Mouse (Mus musculus) CH12.LX (cell line): ENCODE data around the gene C2cd4b. TPM values are rescaled to one million over a fixed set of nuclear protein-coding genes. Genes with fewer than 3 reads are reported as not detected.

Experiments
- DNase-seq: peaks from one replicate; pipeline ENCODE4 v3.0.0-alpha.2; 2013; ENCODE audit errors: extremely low read depth
- H3K27ac ChIP-seq: 2 replicates; pipeline ENCODE4 v1.5.1; 2012; ENCODE audit warnings: low read depth, mild to moderate bottlenecking, control low read depth, moderate library complexity; ENCODE audit not compliant: insufficient read depth
- H3K27me3 ChIP-seq: replicated peaks from 2 replicates; pipeline ENCODE3; 2012; ENCODE audit warnings: inconsistent platforms
- H3K36me3 ChIP-seq, 2 experiments: replicated peaks in 1 of 2; 2 replicates each; pipeline versions ENCODE3 to v1.6.1; 2012; ENCODE audit warnings: inconsistent platforms in 1 of 2, low read length in 1 of 2, mild to moderate bottlenecking in 1 of 2, mixed read lengths in 1 of 2, moderate library complexity in 1 of 2; ENCODE audit not compliant: control insufficient read depth in 1 of 2, insufficient read depth in 1 of 2
- H3K4me1 ChIP-seq, 2 experiments: 2 replicates each; pipeline ENCODE4 v1.6.1; 2012; ENCODE audit warnings: inconsistent platforms in 1 of 2, moderate library complexity in 1 of 2; ENCODE audit not compliant: insufficient read depth in 2 of 2, control insufficient read depth in 1 of 2
- H3K4me2 ChIP-seq: 2 replicates; pipeline ENCODE4 v1.6.1; 2012; ENCODE audit warnings: low read depth, mild to moderate bottlenecking, control low read depth; ENCODE audit not compliant: poor library complexity, insufficient read depth, severe bottlenecking
- H3K4me3 ChIP-seq, 3 experiments: fragments of 150-350 bp in 1 of 3; sonication (generic) in 1 of 3; replicated peaks in 1 of 3; 2 replicates each; pipeline versions ENCODE3 to v1.5.1; 2011 to 2012; ENCODE audit warnings: low read depth in 2 of 3, low read length in 2 of 3, mild to moderate bottlenecking in 2 of 3, moderate library complexity in 2 of 3, control low read depth in 1 of 3, improper control_type of control experiment in 1 of 3, inconsistent platforms in 1 of 3, mixed read lengths in 1 of 3; ENCODE audit not compliant: poor library complexity in 1 of 3
- H3K79me2 ChIP-seq: replicated peaks from 2 replicates; pipeline ENCODE4 v1.6.1; 2012; ENCODE audit warnings: mild to moderate bottlenecking, moderate library complexity; ENCODE audit not compliant: control insufficient read depth, poor library complexity, insufficient read depth, severe bottlenecking; ENCODE audit errors: extremely low read depth
- H3K9ac ChIP-seq: 2 replicates; pipeline ENCODE4 v1.6.1; 2012; ENCODE audit warnings: low read depth, mild to moderate bottlenecking, control low read depth, moderate library complexity; ENCODE audit not compliant: insufficient read depth
- H3K9me3 ChIP-seq: replicated peaks from 2 replicates; pipeline ENCODE3; 2012; ENCODE audit warnings: low read length, inconsistent platforms, mixed read lengths
- BHLHE40 ChIP-seq: IDR thresholded peaks from 2 replicates; pipeline ENCODE4 v1.6.1; 2011; ENCODE audit warnings: mild to moderate bottlenecking, low read depth, low read length, improper control_type of control experiment
- E2F4 ChIP-seq: IDR thresholded peaks from 2 replicates; pipeline ENCODE4 v1.6.1; 2011; ENCODE audit warnings: low read depth, low read length, improper control_type of control experiment; ENCODE audit not compliant: insufficient replicate concordance
- EP300 ChIP-seq: IDR thresholded peaks from 2 replicates; pipeline ENCODE4 v1.6.1; 2011; ENCODE audit warnings: low read length, improper control_type of control experiment
- GABPA ChIP-seq: IDR thresholded peaks from 2 replicates; pipeline ENCODE4 v1.6.1; 2012; ENCODE audit warnings: low read depth, low read length, improper control_type of control experiment, inconsistent platforms; ENCODE audit not compliant: insufficient replicate concordance
- IRF4 ChIP-seq: IDR thresholded peaks from 2 replicates; pipeline ENCODE4 v1.6.1; 2014; ENCODE audit warnings: low read depth, mild to moderate bottlenecking, inconsistent platforms, low read length, improper control_type of control experiment
- JUND ChIP-seq: conservative IDR thresholded peaks from 2 replicates; pipeline ENCODE4 v1.6.1; 2011; ENCODE audit warnings: low read depth, low read length, improper control_type of control experiment
- MAFK ChIP-seq: IDR thresholded peaks from 2 replicates; pipeline ENCODE4 v1.6.1; 2011; ENCODE audit warnings: low read length, improper control_type of control experiment; ENCODE audit not compliant: insufficient replicate concordance
- MAZ ChIP-seq: IDR thresholded peaks from 2 replicates; pipeline ENCODE4 v1.6.1; 2012; ENCODE audit warnings: low read depth, mild to moderate bottlenecking, inconsistent platforms, low read length, improper control_type of control experiment, moderate library complexity
- MXI1 ChIP-seq: IDR thresholded peaks from 2 replicates; pipeline ENCODE4 v1.6.1; 2011; ENCODE audit warnings: mild to moderate bottlenecking, low read depth, low read length, improper control_type of control experiment
- MYC ChIP-seq: IDR thresholded peaks from 2 replicates; pipeline ENCODE4 v1.6.1; 2011; ENCODE audit warnings: low read depth, mild to moderate bottlenecking, improper control_type of control experiment, low read length
- NELFE ChIP-seq: IDR thresholded peaks from 2 replicates; pipeline ENCODE4 v1.6.1; 2011; ENCODE audit warnings: low read depth, low read length, improper control_type of control experiment
- NRF1 ChIP-seq: IDR thresholded peaks from 2 replicates; pipeline ENCODE4 v1.6.1; 2014; ENCODE audit warnings: low read depth, mild to moderate bottlenecking, inconsistent platforms, low read length, improper control_type of control experiment, moderate library complexity
- PAX5 ChIP-seq: IDR thresholded peaks from 2 replicates; pipeline ENCODE4 v1.6.1; 2012; ENCODE audit warnings: low read length, inconsistent platforms, mixed read lengths
- POLR2A ChIP-seq: IDR thresholded peaks from 2 replicates; pipeline ENCODE4 v1.6.1; 2011; ENCODE audit warnings: low read depth, mild to moderate bottlenecking, improper control_type of control experiment, low read length
- POLR2AphosphoS2 ChIP-seq: IDR thresholded peaks from 2 replicates; pipeline ENCODE4 v1.6.1; 2011; ENCODE audit warnings: low read depth, low read length, improper control_type of control experiment
- RCOR1 ChIP-seq: conservative IDR thresholded peaks from 2 replicates; pipeline ENCODE4 v1.6.1; 2012; ENCODE audit warnings: low read depth, mild to moderate bottlenecking, inconsistent platforms, low read length, improper control_type of control experiment
- SIN3A ChIP-seq: IDR thresholded peaks from 2 replicates; pipeline ENCODE4 v1.6.1; 2012; ENCODE audit warnings: low read length, improper control_type of control experiment, inconsistent platforms
- USF2 ChIP-seq: conservative IDR thresholded peaks from 2 replicates; pipeline ENCODE4 v1.6.1; 2011; ENCODE audit warnings: low read depth, low read length, improper control_type of control experiment
- ZKSCAN1 ChIP-seq: IDR thresholded peaks from 2 replicates; pipeline ENCODE4 v1.6.1; 2012; ENCODE audit warnings: low read depth, inconsistent platforms, low read length, improper control_type of control experiment, borderline replicate concordance
- ZMIZ1 ChIP-seq: IDR thresholded peaks from 2 replicates; pipeline ENCODE4 v1.6.1; 2012; ENCODE audit warnings: low read depth, mild to moderate bottlenecking, inconsistent platforms, low read length, improper control_type of control experiment
- ZNF384 ChIP-seq: IDR thresholded peaks from 2 replicates; pipeline ENCODE4 v1.6.1; 2012; ENCODE audit warnings: low read depth, low read length, improper control_type of control experiment, inconsistent platforms
- dilution Hi-C: fragments of 300-500 bp; cut with MboI; formaldehyde crosslinking; loops from 2 replicates; pipeline ENCODE4 v1.14.3; 2020; ENCODE audit warnings: low sequenced_read_pairs; ENCODE audit not compliant: extremely low pct_unique_long_range_greater_than_20kb, extremely low pct_ligation_motif_present
- in situ Hi-C: fragments of 300-500 bp; cut with MboI; formaldehyde crosslinking; loops from 3 replicates; pipeline ENCODE4 v1.14.3; 2019; ENCODE audit warnings: low sequenced_read_pairs, low pct_ligation_motif_present, low pct_unique_long_range_greater_than_20kb, mixed read lengths
- polyA plus RNA-seq: library from polyadenylated mRNA; unstranded; fragments of >175 nt; gene quantifications from 2 replicates; pipeline ENCODE4 v1.2.1, GENCODE M21; 2012; ENCODE audit warnings: low read depth; ENCODE audit not compliant: insufficient read length
- total RNA-seq, 2 experiments: library from RNA; depleted of rRNA; stranded (reverse); fragments of 300-350 nt in 1 of 2; fragments of >200 nt in 1 of 2; gene quantifications; 2 replicates each; pipeline ENCODE4 v1.2.3; 2012 to 2014

C2cd4b gene
- total and polyA plus RNA-seq, 3 experiments: not detected

- TF ChIP-seq EP300 (no peak), POLR2AphosphoS2 (no peak), SIN3A (no peak), ZNF384 (no peak), E2F4 (no peak), MXI1 (no peak), GABPA (no peak), ZMIZ1 (no peak), IRF4 (no peak), USF2 (no peak), ZKSCAN1 (no peak), NRF1 (no peak), MYC (no peak), POLR2A (no peak), PAX5 (no peak), JUND (no peak), MAZ (no peak)
- Histone ChIP-seq H3K9ac (no peak overlapping the region), H3K4me1 (peaks cover 2 to 7% of the 10 kb centered on the region in 2 experiments), H3K79me2 (no peaks in the 10 kb centered on the region), H3K4me3 (no peak overlapping the region), H3K9me3 (no peaks in the 10 kb centered on the region), H3K27ac (no peak overlapping the region), H3K4me2 (no peak overlapping the region), H3K27me3 (no peaks in the 10 kb centered on the region), H3K36me3 (no peaks in the 10 kb centered on the region)
- dilution Hi-C loops (no loop called here), in situ Hi-C loops (no loop called here)
- no peak for DNase-seq
Observed at GRCm38 (mm10) chr9:67794216-67794615, 35.0 kb downstream of the C2cd4b start.

- H3K36me3 ChIP-seq: no peaks in the 10 kb centered on the region
- DNase-seq: no peak
- no peaks in the 10 kb centered on the region for H3K27me3 ChIP-seq
- dilution Hi-C loops (no loop called here), in situ Hi-C loops (no loop called here)
- no peak overlapping the region for H3K27ac ChIP-seq
- H3K9ac ChIP-seq: no peak overlapping the region
- H3K9me3 ChIP-seq: no peaks in the 10 kb centered on the region
- H3K79me2 ChIP-seq: no peaks in the 10 kb centered on the region
- no peak for TF ChIP-seq RCOR1
- no peak for TF ChIP-seq BHLHE40
- no peak for TF ChIP-seq JUND
- TF ChIP-seq NELFE: no peak
- no peak for TF ChIP-seq ZNF384
- no peak for TF ChIP-seq MAFK
- no peak for TF ChIP-seq POLR2AphosphoS2
- H3K4me1 ChIP-seq: peaks cover 3 to 12% of the 10 kb centered on the region in 2 experiments
- no peak overlapping the region for H3K4me3 ChIP-seq
- H3K4me2 ChIP-seq: no peak overlapping the region
Observed at GRCm38 (mm10) chr9:67794668-67795067, 35.4 kb downstream of the C2cd4b start.
